Mouse (Mus musculus): ENCODE measurements around the gene Olfr633.
"Not testable (repeated sequence)": the region's sequence is repeated elsewhere in the genome, so short reads cannot be mapped to it uniquely, and the experiment has no call there.

Olfr633 gene

GRCm38 (mm10) chr7:103944137-103944536, at the start of gene Olfr633:
Gene Olfr633, plus strand, starts transcription at chr7:103944437.
- in situ Hi-C loops (cut with MboI, MseI): no loop called here

GRCm38 (mm10) chr7:103903187-103903586, 41.0 kb upstream of the Olfr633 start, which contains the start of gene Olfr65:
Gene Olfr65, plus strand, starts transcription at chr7:103903487.
- in situ Hi-C loops (cut with MboI, MseI): no loop called here

- in situ Hi-C loops (cut with MboI, MseI): no loop called here
These were observed 34.2 kb upstream of the Olfr633 start for GRCm38 (mm10) chr7:103910047-103910446.

GRCm38 (mm10) chr7:103912969-103913511, 31.2 kb upstream of the Olfr633 start:
- in situ Hi-C loops (cut with MboI, MseI): no loop called here

- in situ Hi-C loops (cut with MboI, MseI): no loop called here
These were observed 28.9 kb upstream of the Olfr633 start for GRCm38 (mm10) chr7:103915338-103915737.

- in situ Hi-C loops (cut with MboI, MseI): no loop called here
These were observed 15.7 kb upstream of the Olfr633 start, which contains the start of gene Olfr631 for GRCm38 (mm10) chr7:103928525-103928924. Gene Olfr631, plus strand, starts transcription at chr7:103928825.

- in situ Hi-C loops (cut with MboI, MseI): no loop called here
These were observed 10.0 kb upstream of the Olfr633 start, which contains the start of gene Olfr632 for GRCm38 (mm10) chr7:103934264-103934663. Gene Olfr632, plus strand, starts transcription at chr7:103934347.

GRCm38 (mm10) chr7:103942730-103943129, 1.5 kb upstream of the Olfr633 start:
- in situ Hi-C loops (cut with MboI, MseI): no loop called here

- in situ Hi-C loops (cut with MboI, MseI): not testable (repeated sequence)
These were observed 22.6 kb downstream of the Olfr633 start for GRCm38 (mm10) chr7:103966873-103967272.

- in situ Hi-C loops (cut with MboI, MseI): no loop called here
These were observed 26.6 kb downstream of the Olfr633 start, which contains the start of gene Olfr635 for GRCm38 (mm10) chr7:103970852-103971251. Gene Olfr635, plus strand, starts transcription at chr7:103971152.

GRCm38 (mm10) chr7:103971782-103972181, 27.5 kb downstream of the Olfr633 start:
- in situ Hi-C loops (cut with MboI, MseI): no loop called here

- in situ Hi-C loops (cut with MboI, MseI): no loop called here
These were observed 54.2 kb downstream of the Olfr633 start, which contains the start of gene Olfr638 for GRCm38 (mm10) chr7:103998446-103998845. Gene Olfr638, plus strand, starts transcription at chr7:103998746.
